Mouse (Mus musculus) liver, adult 2 months (tissue): ENCODE measurements around the gene Slc10a7.

Experiments
- CTCF ChIP-seq: fragments of 200-500 bp; IDR thresholded peaks from 2 replicates; pipeline ENCODE4 v1.5.1; 2011; ENCODE audit warnings: low read depth, low read length, control low read depth
- POLR2A ChIP-seq: fragments of 200-500 bp; IDR thresholded peaks from 2 replicates; pipeline ENCODE4 v1.6.1; 2011; ENCODE audit warnings: low read length, control low read depth; ENCODE audit not compliant: insufficient read depth; ENCODE audit errors: extremely low read depth

DNA sequence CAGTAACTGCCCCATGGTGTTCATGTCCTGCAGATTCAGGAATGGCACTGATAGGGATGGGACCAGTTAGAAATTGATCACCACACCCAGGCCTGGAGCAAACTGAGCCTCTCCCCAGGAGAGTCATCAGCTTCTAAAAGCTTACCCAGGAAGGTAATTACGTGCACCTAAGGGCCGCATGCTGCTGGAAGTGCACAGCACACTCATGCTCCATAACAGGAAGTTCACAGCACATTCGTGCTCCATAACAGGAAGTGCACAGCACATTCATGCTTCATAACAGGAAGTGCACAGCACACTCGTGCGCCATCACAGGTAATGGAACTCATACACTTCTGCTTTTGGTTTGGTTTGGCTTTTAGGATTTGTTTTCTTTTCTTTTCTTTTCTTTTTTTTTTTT, 114.8 kb downstream of the Slc10a7 start:
- TF ChIP-seq CTCF = no peak
- no peak for TF ChIP-seq POLR2A
